Mouse (Mus musculus) embryonic facial prominence, embryonic 13.5 days (tissue): ENCODE measurements around the gene Krt4. TPM values are rescaled to one million over a fixed set of nuclear protein-coding genes. Genes with fewer than 3 reads are reported as not detected.

Experiments used
- ATAC-seq: fragments of 200-750 bp; cut with Nextera tagmentation; 2 replicates; pipeline ENCODE4 v1.8.0; 2017; ENCODE audit warnings: low read depth; ENCODE audit not compliant: insufficient number of reproducible peaks, insufficient read depth, low FRiP score, low TSS enrichment
- H3K27ac ChIP-seq: fragments of 300-500 bp; sonication (generic); 2 replicates; pipeline ENCODE4 v1.5.1; 2015; ENCODE audit warnings: moderate library complexity, mild to moderate bottlenecking, inconsistent platforms
- H3K27me3 ChIP-seq: fragments of 300-500 bp; sonication (generic); 2 replicates; pipeline ENCODE4 v1.6.1; 2015; ENCODE audit warnings: mild to moderate bottlenecking, inconsistent platforms
- H3K36me3 ChIP-seq: fragments of 300-500 bp; sonication (generic); 2 replicates; pipeline ENCODE4 v1.6.1; 2015; ENCODE audit warnings: mild to moderate bottlenecking, inconsistent platforms
- H3K4me1 ChIP-seq: fragments of 300-500 bp; sonication (generic); 2 replicates; pipeline ENCODE4 v1.6.1; 2015; ENCODE audit warnings: inconsistent platforms
- H3K4me2 ChIP-seq: fragments of 300-500 bp; sonication (generic); 2 replicates; pipeline ENCODE4 v1.6.1; 2015; ENCODE audit warnings: moderate library complexity, mild to moderate bottlenecking, inconsistent platforms
- H3K4me3 ChIP-seq: fragments of 300-500 bp; sonication (generic); 2 replicates; pipeline ENCODE4 v1.5.1; 2015; ENCODE audit warnings: mild to moderate bottlenecking, inconsistent platforms
- H3K9ac ChIP-seq: fragments of 300-500 bp; sonication (generic); 2 replicates; pipeline ENCODE4 v1.6.1; 2015; ENCODE audit warnings: mild to moderate bottlenecking, inconsistent platforms
- H3K9me3 ChIP-seq: fragments of 300-500 bp; sonication (generic); 2 replicates; pipeline ENCODE4 v1.6.1; 2016; ENCODE audit warnings: inconsistent platforms
- WGBS: fragments of 180-500 bp; shearing (Covaris S2); methylation state at CpG from one replicate; pipeline ENCODE4 v1.1.7; 2015; ENCODE audit warnings: mixed read lengths; 5-methylcytosine and 5-hydroxymethylcytosine counted together
- polyA plus RNA-seq: library from polyadenylated mRNA; unstranded; fragments of >200 nt; fragmentation: Nextera tagmentation; extraction: Ambion mirVana; gene quantifications from 2 replicates; pipeline ENCODE4 v1.2.1, GENCODE M21; 2015

Krt4 gene
- polyA plus RNA-seq: 2.2 and 2.4 TPM in 2 replicates

DNA sequence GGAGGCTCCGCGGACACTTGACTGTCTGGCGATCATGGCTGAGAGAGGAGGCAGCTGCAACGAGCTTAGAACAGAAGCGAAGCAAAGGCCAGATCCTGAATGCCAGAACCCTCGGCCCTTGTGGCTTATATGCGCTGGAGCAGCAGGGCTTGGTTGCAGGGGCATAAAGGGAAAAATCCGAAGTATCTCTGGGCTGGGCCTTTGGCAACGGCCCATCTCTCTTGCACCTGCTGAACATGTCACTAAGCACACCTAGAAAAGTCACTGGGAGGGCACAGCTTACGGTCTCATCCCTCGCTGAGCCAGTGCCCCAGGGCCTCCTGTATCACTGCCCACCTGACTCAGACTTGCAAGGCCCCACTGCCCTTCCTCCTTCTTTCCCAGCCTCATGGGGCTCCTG is at the start of gene Krt4:
Gene Krt4 (minus strand): TSS at position 101 of the 400 bp plus-strand sequence.
- Histone ChIP-seq H3K36me3 (no peaks in the 10 kb centered on the region), H3K27me3 (peaks cover 9% of the 10 kb centered on the region), H3K9ac (no peak within 1 kb of the TSS), H3K9me3 (no peaks in the 10 kb centered on the region), H3K4me1 (peaks cover 16% of the 10 kb centered on the region), H3K4me2 (no peak within 1 kb of the TSS), H3K4me3 (no peak within 1 kb of the TSS), H3K27ac (no peak within 1 kb of the TSS)
- no peak for ATAC-seq
- WGBS: 77% methylated on average over 11 of the region's 11 CpGs

DNA sequence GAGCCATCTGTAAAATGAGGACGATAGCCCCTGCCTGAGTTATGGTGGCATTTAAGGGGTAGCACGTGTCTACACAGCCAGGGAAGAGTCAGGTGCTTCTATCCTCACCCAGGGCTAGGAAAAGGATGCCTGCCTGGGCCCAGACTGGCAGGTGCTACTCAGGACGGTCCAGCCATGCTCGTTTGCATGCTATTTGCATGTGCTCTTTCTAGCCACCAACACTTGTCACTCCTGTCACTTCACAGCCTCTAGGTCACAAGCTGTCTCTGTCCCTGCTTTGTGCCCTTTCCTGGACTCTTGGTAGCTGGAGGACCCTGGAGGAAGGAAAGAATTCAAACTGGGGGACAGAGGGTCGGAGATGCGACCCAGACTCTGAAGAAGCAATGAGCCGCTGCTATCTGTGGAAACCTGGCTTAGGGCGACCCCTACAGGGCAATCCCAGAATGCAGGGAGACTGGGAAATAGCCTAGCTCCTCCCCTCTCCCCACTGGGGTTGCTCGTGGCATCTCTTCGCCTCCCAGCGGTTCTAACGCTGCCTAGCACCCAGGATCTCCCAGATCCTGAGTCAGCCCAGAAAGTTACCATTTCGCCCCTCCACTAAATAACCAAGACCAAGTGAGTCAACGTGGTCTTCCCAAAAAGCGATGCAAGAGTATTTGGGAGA is 49.0 kb upstream of the Krt4 start:
- Histone ChIP-seq H3K9ac (no peak overlapping the region), H3K4me1 (peaks cover 42% of the 10 kb centered on the region), H3K27me3 (no peaks in the 10 kb centered on the region), H3K9me3 (no peaks in the 10 kb centered on the region), H3K4me2 (no peak overlapping the region), H3K4me3 (no peak overlapping the region), H3K27ac (peak overlapping the region; percentile 96; the same call in 1 of the 2 replicates), H3K36me3 (no peaks in the 10 kb centered on the region)
- ATAC-seq: no peak
- 14% methylated on average over 15 of the region's 15 CpGs for WGBS

DNA sequence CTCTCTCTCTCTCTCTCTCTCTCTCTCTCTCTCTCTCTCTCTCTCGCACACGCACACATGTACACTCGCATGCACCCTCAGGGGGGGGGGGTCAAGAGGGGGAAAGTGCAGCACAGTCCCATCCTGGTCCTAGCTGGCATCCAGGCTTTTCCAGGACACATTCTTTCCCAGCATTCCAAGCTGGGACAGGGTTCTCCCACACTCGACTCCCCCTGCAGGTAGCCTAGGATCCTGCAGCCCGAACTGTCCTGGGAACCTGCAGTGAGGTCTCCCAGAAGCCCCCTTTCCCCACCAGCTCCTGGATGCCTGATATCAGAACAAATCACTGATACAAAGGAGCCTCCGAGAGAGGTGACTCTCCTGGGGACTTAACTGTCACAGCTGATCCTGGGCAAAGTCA is 46.0 kb upstream of the Krt4 start:
- Histone ChIP-seq H3K4me1 (peaks cover 13% of the 10 kb centered on the region), H3K9ac (no peak overlapping the region), H3K9me3 (no peaks in the 10 kb centered on the region), H3K27me3 (no peaks in the 10 kb centered on the region), H3K36me3 (no peaks in the 10 kb centered on the region), H3K4me3 (no peak overlapping the region), H3K4me2 (no peak overlapping the region), H3K27ac (no peak overlapping the region)
- 11% methylated on average over 3 of the region's 6 CpGs for WGBS
- ATAC-seq: 0 out of 2 replicates have a peak, but pooled peaks have one; percentile 8

DNA sequence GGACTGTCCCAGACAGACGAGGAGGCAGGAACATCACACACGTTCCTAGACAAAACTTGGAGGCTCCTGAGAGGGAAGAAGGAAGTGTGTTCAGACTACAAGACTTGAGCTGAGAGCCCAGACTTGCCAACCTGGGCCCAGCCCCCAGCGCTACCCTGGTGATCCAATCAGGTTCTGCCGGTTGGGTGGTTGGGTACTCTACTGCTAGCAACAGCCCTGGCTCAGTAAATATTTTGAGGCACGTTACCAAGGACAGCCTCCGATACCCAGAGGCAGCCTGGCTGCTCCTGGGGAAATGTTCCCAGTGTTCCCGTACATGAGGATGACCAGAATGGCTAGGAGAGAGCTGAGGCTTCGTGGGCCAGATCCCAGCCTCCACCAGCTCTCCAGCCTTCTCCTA is 42.3 kb upstream of the Krt4 start:
- Histone ChIP-seq H3K9me3 (no peaks in the 10 kb centered on the region), H3K36me3 (no peaks in the 10 kb centered on the region), H3K4me2 (no peak overlapping the region), H3K27ac (no peak overlapping the region), H3K4me1 (no peaks in the 10 kb centered on the region), H3K27me3 (no peaks in the 10 kb centered on the region), H3K9ac (no peak overlapping the region), H3K4me3 (no peak overlapping the region)
- ATAC-seq: no peak
- 75% methylated on average over 8 of the region's 8 CpGs for WGBS

DNA sequence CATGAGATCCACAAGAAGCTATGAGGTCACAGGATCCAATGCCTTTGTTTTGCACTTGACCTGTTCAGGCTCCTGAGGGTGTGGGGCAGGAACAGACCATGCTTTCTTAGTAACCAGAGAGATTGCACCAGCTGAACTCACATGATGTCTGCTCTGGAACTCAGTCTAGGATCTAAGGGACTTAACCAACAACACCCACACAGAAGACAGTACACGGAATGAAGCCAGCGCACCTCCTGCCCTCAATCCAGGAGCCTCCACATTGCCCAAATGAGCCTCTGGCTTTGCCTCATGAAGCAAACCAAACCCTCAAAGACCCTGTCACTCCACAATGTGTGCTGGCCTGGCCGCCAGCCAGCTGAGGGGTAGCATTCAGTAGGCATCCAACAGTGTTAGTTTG is 34.4 kb upstream of the Krt4 start:
- Histone ChIP-seq H3K27ac (no peak overlapping the region), H3K4me2 (no peak overlapping the region), H3K36me3 (no peaks in the 10 kb centered on the region), H3K4me3 (no peak overlapping the region), H3K9me3 (no peaks in the 10 kb centered on the region), H3K4me1 (no peaks in the 10 kb centered on the region), H3K9ac (no peak overlapping the region), H3K27me3 (no peaks in the 10 kb centered on the region)
- ATAC-seq: no peak
- 83% methylated on average over 3 of the region's 3 CpGs for WGBS

DNA sequence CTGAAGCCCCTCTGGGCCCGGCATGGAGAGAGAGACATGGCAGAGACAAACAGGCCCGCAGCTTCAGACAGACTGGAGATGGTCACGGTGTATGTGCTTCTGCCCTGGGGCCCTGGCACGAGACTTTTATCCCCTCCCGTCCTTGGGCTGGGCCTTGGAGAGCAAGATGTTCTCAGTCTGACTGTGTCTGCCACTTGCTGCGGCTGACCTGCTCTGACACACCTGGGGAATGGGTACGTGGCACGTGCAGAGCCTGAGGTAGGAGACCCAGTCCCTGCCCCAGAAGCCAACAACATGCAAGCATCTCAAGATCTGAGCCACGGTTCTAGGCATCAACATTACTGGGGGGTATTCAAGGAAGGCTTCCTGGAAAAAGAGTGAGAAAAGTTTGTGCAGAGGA is 29.7 kb upstream of the Krt4 start, which contains the start of gene Krt78:
Gene Krt78 (minus strand): TSS at position 101 of the 400 bp plus-strand sequence.
- Histone ChIP-seq H3K9ac (no peak within 1 kb of the TSS), H3K4me2 (no peak within 1 kb of the TSS), H3K9me3 (no peaks in the 10 kb centered on the region), H3K27me3 (no peaks in the 10 kb centered on the region), H3K4me1 (no peaks in the 10 kb centered on the region), H3K4me3 (no peak within 1 kb of the TSS), H3K36me3 (no peaks in the 10 kb centered on the region), H3K27ac (no peak within 1 kb of the TSS)
- no peak for ATAC-seq
- 76% methylated on average over 9 of the region's 9 CpGs for WGBS

DNA sequence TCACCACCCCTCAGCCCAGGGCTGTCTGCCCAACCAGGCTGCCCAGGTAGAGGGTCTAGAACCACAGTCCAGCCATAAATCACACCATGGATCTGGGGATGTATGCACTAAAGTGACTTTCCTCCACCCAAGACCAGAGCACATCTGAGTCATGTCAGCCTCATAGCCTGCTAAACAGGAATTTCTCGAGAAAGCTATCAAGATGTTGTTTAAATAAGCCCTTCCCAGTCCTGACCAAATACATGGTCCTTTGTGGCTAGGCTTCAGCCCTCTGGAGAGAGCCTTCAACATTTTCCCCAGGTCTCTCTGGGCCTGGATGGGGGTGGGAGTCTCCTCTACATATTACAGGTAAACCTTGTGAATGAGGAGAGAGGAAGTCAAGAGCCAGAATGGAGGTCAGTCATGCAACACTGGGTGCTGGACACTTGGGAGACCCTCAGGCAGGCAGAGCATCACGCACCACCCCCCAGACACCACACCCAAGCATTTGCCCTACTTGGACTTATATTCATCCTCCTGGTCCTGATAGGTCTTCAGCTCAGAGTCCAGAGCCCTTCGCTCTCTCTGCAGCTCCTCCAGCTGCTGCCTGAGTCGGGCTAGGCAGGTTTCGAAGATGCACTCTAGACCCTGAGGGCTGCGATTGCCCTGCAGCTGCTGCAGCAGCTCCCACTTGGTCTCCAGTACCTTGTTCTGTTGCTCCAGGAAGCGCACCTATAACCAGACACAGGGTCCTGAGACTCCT is 28.4 kb upstream of the Krt4 start:
- 85% methylated on average over 7 of the region's 7 CpGs for WGBS
- ATAC-seq: no peak

DNA sequence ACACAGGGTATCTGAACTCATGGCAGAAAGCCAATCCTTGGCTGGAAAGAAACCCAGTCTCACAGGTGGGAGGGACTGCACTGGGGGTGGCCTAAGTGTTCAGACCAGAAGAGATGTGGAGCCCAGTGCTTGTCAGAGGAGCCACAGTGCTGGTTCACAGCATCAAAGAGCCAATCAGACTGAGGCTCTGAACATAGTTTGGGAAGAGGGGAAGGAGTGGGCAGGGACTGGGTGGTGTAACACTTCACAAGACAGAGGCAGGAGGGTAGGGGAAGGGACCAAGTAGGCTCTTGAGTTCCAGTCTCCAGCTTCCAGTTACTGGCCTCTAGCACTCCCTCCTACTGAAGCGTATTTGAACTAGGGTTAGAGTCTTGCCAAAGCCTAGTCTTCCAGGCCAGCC is 20.9 kb upstream of the Krt4 start:
- 85% methylated on average over 1 of the region's 1 CpGs for WGBS

More for the DNA sequence above, 28.4 kb upstream of the Krt4 start:
- Histone ChIP-seq H3K4me2 (no peak overlapping the region), H3K27me3 (no peaks in the 10 kb centered on the region), H3K9me3 (no peaks in the 10 kb centered on the region), H3K4me3 (no peak overlapping the region), H3K4me1 (no peaks in the 10 kb centered on the region), H3K9ac (no peak overlapping the region), H3K27ac (no peak overlapping the region), H3K36me3 (no peaks in the 10 kb centered on the region)

DNA sequence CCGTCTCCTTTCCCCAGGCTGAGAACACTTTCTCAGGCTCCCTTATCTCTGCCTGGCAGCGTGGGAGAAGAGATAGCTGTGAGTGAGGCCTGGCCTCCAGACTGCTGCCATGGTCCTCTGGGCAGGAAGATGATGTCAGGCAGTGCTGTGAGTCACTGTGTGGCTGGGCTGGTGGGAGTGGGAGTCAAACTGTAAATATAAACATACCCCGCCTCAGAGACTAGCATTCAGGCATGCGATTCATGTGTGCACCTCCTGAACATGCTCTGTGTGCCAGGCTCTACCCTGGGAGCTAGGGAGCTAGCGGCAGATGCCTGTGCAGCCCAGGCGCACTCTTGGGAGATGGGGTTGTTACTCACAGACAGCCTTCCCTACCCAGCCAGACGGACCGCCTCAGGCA is 17.4 kb upstream of the Krt4 start:
- 54% methylated on average over 8 of the region's 8 CpGs for WGBS
- H3K27ac ChIP-seq: no peak overlapping the region

More for the DNA sequence above, 20.9 kb upstream of the Krt4 start:
- H3K27ac ChIP-seq: no peak overlapping the region
- peaks cover 22% of the 10 kb centered on the region for H3K4me1 ChIP-seq
- ATAC-seq: peak; percentile 43; the same call in 1 of the 2 replicates
- no peaks in the 10 kb centered on the region for H3K36me3 ChIP-seq
- H3K9ac ChIP-seq: no peak overlapping the region
- H3K27me3 ChIP-seq: no peaks in the 10 kb centered on the region
- no peaks in the 10 kb centered on the region for H3K9me3 ChIP-seq
- H3K4me2 ChIP-seq: no peak overlapping the region
- H3K4me3 ChIP-seq: no peak overlapping the region

DNA sequence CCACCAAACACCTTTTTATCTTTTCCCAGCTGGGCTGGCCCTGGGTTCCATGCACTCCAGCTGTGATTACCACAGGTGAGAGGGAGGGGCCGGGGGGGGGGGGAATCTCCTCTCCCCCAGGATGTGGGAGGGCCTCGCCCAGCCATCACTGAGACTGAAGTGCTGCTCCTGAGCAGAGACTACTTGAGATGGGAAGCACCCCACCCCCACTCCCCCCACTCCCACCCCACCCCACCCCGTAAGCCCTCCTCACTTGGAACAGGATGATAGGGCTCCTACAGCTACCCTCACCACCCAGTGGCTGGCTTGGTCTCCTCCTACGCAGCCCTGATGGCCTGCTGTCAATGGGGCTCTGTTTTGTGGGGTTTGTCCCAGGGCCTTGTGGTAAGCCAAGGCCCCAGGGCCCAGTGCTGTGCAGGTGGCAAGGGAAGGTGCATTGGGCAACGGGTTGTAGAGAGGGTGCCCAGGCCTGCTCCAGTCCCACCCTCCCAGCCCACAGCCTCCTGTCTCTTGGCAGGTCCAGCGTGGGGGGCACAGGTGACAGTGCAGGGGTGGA is 15.8 kb upstream of the Krt4 start, which contains the start of gene Krt79:
Gene Krt79 (minus strand): TSS at position 51 of the 556 bp plus-strand sequence.
- H3K27ac ChIP-seq: no peak within 1 kb of the TSS
- H3K36me3 ChIP-seq: no peaks in the 10 kb centered on the region
- H3K9me3 ChIP-seq: no peaks in the 10 kb centered on the region
- H3K27me3 ChIP-seq: 0 out of 2 replicates have a peak, but pooled peaks cover 7% of the 10 kb centered on the region
- 58% methylated on average over 6 of the region's 6 CpGs for WGBS
- no peak within 1 kb of the TSS for H3K9ac ChIP-seq
- H3K4me3 ChIP-seq: no peak within 1 kb of the TSS
- peaks cover 18% of the 10 kb centered on the region for H3K4me1 ChIP-seq
- H3K4me2 ChIP-seq: no peak within 1 kb of the TSS
- peak; percentile 11; the same call in 1 of the 2 replicates for ATAC-seq

More for the DNA sequence above, 17.4 kb upstream of the Krt4 start:
- Histone ChIP-seq H3K9ac (no peak overlapping the region), H3K4me3 (no peak overlapping the region), H3K4me2 (no peak overlapping the region), H3K36me3 (no peaks in the 10 kb centered on the region), H3K27me3 (no peaks in the 10 kb centered on the region), H3K9me3 (no peaks in the 10 kb centered on the region), H3K4me1 (peaks cover 22% of the 10 kb centered on the region)
- ATAC-seq: no peak

DNA sequence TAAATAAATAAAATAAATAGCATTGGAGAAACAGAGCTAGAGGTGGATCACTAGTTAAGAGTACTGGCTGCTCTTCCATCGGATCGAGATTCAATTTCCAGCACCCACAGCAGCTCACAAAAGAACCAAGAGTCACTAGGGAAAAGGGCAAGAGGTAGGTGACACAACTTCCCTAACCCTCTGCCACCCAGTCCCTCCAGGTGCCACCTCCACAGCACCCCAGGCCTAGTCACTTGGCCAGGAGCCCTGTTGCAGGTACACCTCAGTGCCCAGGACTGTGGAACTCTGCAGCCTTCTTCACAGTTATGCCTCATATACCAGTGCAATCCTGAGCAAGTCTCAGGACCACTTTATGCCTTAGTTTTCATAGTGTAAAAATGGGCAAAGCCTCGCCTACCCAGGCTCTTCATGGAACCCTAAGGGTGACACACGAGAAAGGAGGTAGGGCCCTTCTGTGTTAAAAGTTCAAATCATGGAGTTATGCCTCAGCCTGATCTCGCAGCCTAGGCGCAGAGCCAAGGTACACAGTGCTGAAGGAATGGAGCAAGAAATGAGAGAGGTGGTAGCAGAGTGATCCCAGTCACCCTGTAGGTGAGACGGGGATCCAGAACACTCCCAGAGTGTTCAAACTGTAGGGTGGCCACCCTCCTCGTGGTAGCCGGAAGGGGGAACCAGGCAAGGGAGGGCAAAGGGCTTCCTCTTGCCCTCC is 14.2 kb upstream of the Krt4 start:
- no peak overlapping the region for H3K4me3 ChIP-seq
- no peaks in the 10 kb centered on the region for H3K36me3 ChIP-seq
- no peak overlapping the region for H3K27ac ChIP-seq
- no peak overlapping the region for H3K9ac ChIP-seq
- WGBS: 72% methylated on average over 9 of the region's 9 CpGs
- peaks cover 12% of the 10 kb centered on the region for H3K4me1 ChIP-seq
- H3K9me3 ChIP-seq: no peaks in the 10 kb centered on the region
- H3K27me3 ChIP-seq: 0 out of 2 replicates have a peak, but pooled peaks cover 8% of the 10 kb centered on the region
- H3K4me2 ChIP-seq: no peak overlapping the region
- no peak for ATAC-seq
